8 mouse cellular contexts compared by ENCODE assay signal in genomic region chr12:113981613-113982012, GRCm38 (mm10).
A peak's percentile ranks its signal among the peaks of the same experiment; 100 is the strongest.
DNase-seq lines count a peak whose midpoint lies in the region; TF ChIP-seq lines count a peak whose summit lies in the region.
"Not testable (repeated sequence)": the region's sequence is repeated elsewhere in the genome, so short reads cannot be mapped to it uniquely, and the experiment has no call there.

No protein-coding gene starts in this region.

- H3K4me1 ChIP-seq in cerebellum, adult 2 months (ENCODE audit: control insufficient read depth, insufficient read depth, low read length); small intestine, adult 2 months (ENCODE audit: control insufficient read depth, insufficient read depth, insufficient read length, low read length): not testable (repeated sequence)

- DNase-seq in R1 (ENCODE audit: low read depth, low spot score) = peak; percentile 72
- DNase-seq in cerebellum, adult 2 months = peak; percentile 19 to 41
- peak; percentile 12 to 73 for DNase-seq in frontal cortex, postnatal 14 days (ENCODE audit: low spot score in 2 of 2)
- DNase-seq in induced T-regulatory cell, adult 2 months (ENCODE audit: low read depth) = peak; percentile 67
- DNase-seq in layer of hippocampus, postnatal 36 days = peak; percentile 25 to 54
- peak; percentile 77 for DNase-seq in lung, postnatal 36 days
- peak; percentile 49 to 61 for DNase-seq in urinary bladder, postnatal 36 days (ENCODE audit: low spot score in 2 of 2)

- TF ChIP-seq CTCF in cerebellum, adult 2 months (IDR thresholded peaks at IDR 0.05; ENCODE audit: borderline replicate concordance, insufficient read depth, low read depth, low read length) = peak; percentile 31; the same call in 1 of the 2 replicates
- TF ChIP-seq CTCF in small intestine, adult 2 months (IDR thresholded peaks at IDR 0.05; ENCODE audit: extremely low read depth, insufficient read length, insufficient replicate concordance, low read depth, low read length) = peak; percentile 58; the same call in 1 of the 2 replicates

- not testable (repeated sequence) for H3K27ac ChIP-seq in cerebellum, adult 2 months (ENCODE audit: insufficient read depth, low read length); small intestine, adult 2 months (ENCODE audit: insufficient read depth, low read depth, low read length)

- H3K36me3 ChIP-seq in small intestine, adult 2 months (ENCODE audit: control insufficient read depth, insufficient read depth, low read length) = not testable (repeated sequence)

- H3K27me3 ChIP-seq in cerebellum, adult 2 months (ENCODE audit: control insufficient read depth, insufficient read depth, low read length); small intestine, adult 2 months (ENCODE audit: control insufficient read depth, insufficient read depth, low read length): not testable (repeated sequence)

- WGBS in cerebellum, adult 2 months = 45% methylated on average over 10 of the region's 10 CpGs
- WGBS in small intestine, adult 2 months = 28% methylated on average over 10 of the region's 10 CpGs

- not testable (repeated sequence) for TF ChIP-seq POLR2A in cerebellum, adult 2 months (IDR thresholded peaks at IDR 0.05; ENCODE audit: borderline replicate concordance, insufficient read depth, low read length); small intestine, adult 2 months (IDR thresholded peaks at IDR 0.05; ENCODE audit: low read depth, low read length)

- H3K4me3 ChIP-seq in cerebellum, adult 2 months (replicated peaks; ENCODE audit: insufficient read depth, low read depth, low read length); small intestine, adult 2 months (ENCODE audit: low read depth, low read length): not testable (repeated sequence)
